Mouse (Mus musculus) stomach, postnatal 0 days (tissue): ENCODE measurements around the gene Gm13278. TPM values are rescaled to one million over a fixed set of nuclear protein-coding genes. Genes with fewer than 3 reads are reported as not detected.
"Not testable (repeated sequence)": the region's sequence is repeated elsewhere in the genome, so short reads cannot be mapped to it uniquely, and the experiment has no call there.

ENCODE experiments used
- ATAC-seq: fragments of 200-750 bp; cut with Nextera tagmentation; 2 replicates; pipeline ENCODE4 v1.8.0; 2017; ENCODE audit not compliant: low FRiP score, low TSS enrichment
- DNase-seq: peaks from one replicate; pipeline ENCODE4 v3.0.0-alpha.2; 2016; ENCODE audit warnings: low spot score
- H3K27ac ChIP-seq: fragments of 300-500 bp; sonication (generic); replicated peaks from 2 replicates; pipeline ENCODE4 v1.5.1; 2014; ENCODE audit warnings: mild to moderate bottlenecking, control low read depth
- H3K27me3 ChIP-seq: fragments of 300-500 bp; sonication (generic); 2 replicates; pipeline ENCODE4 v1.6.1; 2014; ENCODE audit warnings: low read length; ENCODE audit not compliant: control insufficient read depth, insufficient read depth
- H3K36me3 ChIP-seq: fragments of 300-500 bp; sonication (generic); 2 replicates; pipeline ENCODE4 v1.6.1; 2014; ENCODE audit warnings: low read length, mixed read lengths; ENCODE audit not compliant: control insufficient read depth, insufficient read depth
- H3K4me1 ChIP-seq: fragments of 300-500 bp; sonication (generic); replicated peaks from 2 replicates; pipeline ENCODE4 v1.6.1; 2014; ENCODE audit warnings: antibody characterized with exemption; ENCODE audit not compliant: control insufficient read depth, insufficient read depth
- H3K4me2 ChIP-seq: fragments of 300-500 bp; sonication (generic); replicated peaks from 2 replicates; pipeline ENCODE4 v1.6.1; 2014; ENCODE audit warnings: low read depth, mild to moderate bottlenecking, control low read depth, moderate library complexity
- H3K4me3 ChIP-seq: fragments of 300-500 bp; sonication (generic); 2 replicates; pipeline ENCODE4 v1.5.1; 2014; ENCODE audit warnings: low read depth, low read length, control low read depth
- H3K9ac ChIP-seq: fragments of 300-500 bp; sonication (generic); 2 replicates; pipeline ENCODE4 v1.6.1; 2014; ENCODE audit warnings: mild to moderate bottlenecking, low read length, control low read depth, mixed read lengths
- H3K9me3 ChIP-seq: fragments of 300-500 bp; sonication (generic); 2 replicates; pipeline ENCODE4 v1.6.1; 2016; ENCODE audit warnings: low read length; ENCODE audit not compliant: control insufficient read depth
- CTCF ChIP-seq: IDR thresholded peaks from 2 replicates; pipeline ENCODE4 v1.5.1; 2016; ENCODE audit warnings: antibody characterized with exemption, low read depth, mild to moderate bottlenecking, moderate library complexity
- EP300 ChIP-seq: optimal IDR thresholded peaks from 2 replicates; pipeline ENCODE3; 2016; ENCODE audit warnings: antibody characterized with exemption
- WGBS: fragments of 180-500 bp; shearing (Covaris S2); extraction: QIAGEN DNeasy Blood & Tissue Kit; methylation state at CpG from one replicate; pipeline ENCODE4 v1.1.7; 2014; 5-methylcytosine and 5-hydroxymethylcytosine counted together
- polyA plus RNA-seq: library from polyadenylated mRNA; unstranded; fragments of >200 nt; fragmentation: Nextera tagmentation; extraction: Ambion mirVana; gene quantifications from 2 replicates; pipeline ENCODE4 v1.2.1, GENCODE M21; 2015

The Gm13278 gene
- polyA plus RNA-seq, 1 experiment from 2014 or later, result not detected

- TF ChIP-seq CTCF, result peak; percentile 46
- not testable (repeated sequence) for H3K4me3 ChIP-seq, H3K4me2 ChIP-seq, H3K9me3 ChIP-seq, H3K27me3 ChIP-seq, H3K9ac ChIP-seq, DNase-seq, H3K36me3 ChIP-seq, H3K27ac ChIP-seq, ATAC-seq, H3K4me1 ChIP-seq
- WGBS, result 3% methylated on average over 6 of the region's 34 CpGs
Observed at GRCm38 (mm10) chr4:88805761-88806160, 14.4 kb downstream of the Gm13278 start.

GRCm38 (mm10) chr4:88815928-88816327 lies 24.6 kb downstream of the Gm13278 start, which contains the start of gene Ifna7:
Ifna7 (plus strand) TSS chr4:88816228.
- Histone ChIP-seq H3K4me3 (no peak within 1 kb of the TSS), H3K4me2 (no peak within 1 kb of the TSS), H3K9me3 (no peaks in the 10 kb centered on the region), H3K27ac (no peak within 1 kb of the TSS), H3K36me3 (no peaks in the 10 kb centered on the region), H3K4me1 (no peaks in the 10 kb centered on the region), H3K27me3 (no peaks in the 10 kb centered on the region), H3K9ac (no peak within 1 kb of the TSS)
- TF ChIP-seq EP300 (no peak), CTCF (no peak)
- WGBS, result 54% methylated on average over 3 of the region's 3 CpGs
- ATAC-seq (no peak), DNase-seq (no peak)

GRCm38 (mm10) chr4:88819659-88820058 lies 28.3 kb downstream of the Gm13278 start, which contains the start of gene Ifna11:
Ifna11 (plus strand) TSS chr4:88819959.
- DNase-seq (no peak), ATAC-seq (no peak)
- Histone ChIP-seq H3K9me3 (no peaks in the 10 kb centered on the region), H3K36me3 (no peaks in the 10 kb centered on the region), H3K27me3 (no peaks in the 10 kb centered on the region), H3K9ac (no peak within 1 kb of the TSS), H3K4me3 (no peak within 1 kb of the TSS), H3K4me1 (no peaks in the 10 kb centered on the region), H3K4me2 (no peak within 1 kb of the TSS), H3K27ac (no peak within 1 kb of the TSS)
- WGBS, result 100% methylated on average over 1 of the region's 1 CpGs
- no peak for TF ChIP-seq EP300
- no peak for TF ChIP-seq CTCF

GRCm38 (mm10) chr4:88822995-88823394 lies 31.6 kb downstream of the Gm13278 start:
- no peaks in the 10 kb centered on the region for H3K4me1 ChIP-seq
- H3K9ac ChIP-seq, result no peak overlapping the region
- H3K27ac ChIP-seq, result no peak overlapping the region
- H3K27me3 ChIP-seq, result no peaks in the 10 kb centered on the region
- TF ChIP-seq CTCF (peak; percentile 71), EP300 (no peak)
- ATAC-seq (no peak), DNase-seq (no peak)
- H3K36me3 ChIP-seq, result no peaks in the 10 kb centered on the region
- H3K4me3 ChIP-seq, result no peak overlapping the region
- H3K9me3 ChIP-seq, result no peaks in the 10 kb centered on the region
- H3K4me2 ChIP-seq, result no peak overlapping the region
- WGBS, result 21% methylated on average over 4 of the region's 4 CpGs

GRCm38 (mm10) chr4:88827116-88827515 lies 35.8 kb downstream of the Gm13278 start, which contains the start of gene Ifna6:
Ifna6 (plus strand) TSS chr4:88827416.
- not testable (repeated sequence) for H3K4me1 ChIP-seq, H3K27me3 ChIP-seq, H3K27ac ChIP-seq, H3K4me3 ChIP-seq, DNase-seq, H3K4me2 ChIP-seq, H3K36me3 ChIP-seq, H3K9me3 ChIP-seq, ATAC-seq, H3K9ac ChIP-seq

- Histone ChIP-seq H3K4me3 (no peak overlapping the region), H3K4me1 (no peaks in the 10 kb centered on the region), H3K36me3 (no peaks in the 10 kb centered on the region), H3K9me3 (no peaks in the 10 kb centered on the region), H3K4me2 (no peak overlapping the region), H3K27me3 (no peaks in the 10 kb centered on the region), H3K27ac (no peak overlapping the region), H3K9ac (no peak overlapping the region)
- DNase-seq (peak; percentile 31), ATAC-seq (no peak)
- 32% methylated on average over 4 of the region's 4 CpGs for WGBS
- TF ChIP-seq CTCF, result peak; percentile 66
- no peak for TF ChIP-seq EP300
Observed at GRCm38 (mm10) chr4:88830523-88830922, 39.2 kb downstream of the Gm13278 start.

GRCm38 (mm10) chr4:88835225-88835624 lies 43.9 kb downstream of the Gm13278 start, which contains the start of gene Ifna5:
Ifna5 (plus strand) TSS chr4:88835525.
- H3K4me1 ChIP-seq, H3K4me2 ChIP-seq, H3K27me3 ChIP-seq, H3K4me3 ChIP-seq, H3K9ac ChIP-seq, ATAC-seq, DNase-seq, H3K27ac ChIP-seq, H3K36me3 ChIP-seq, H3K9me3 ChIP-seq: not testable (repeated sequence)
- 64% methylated on average over 1 of the region's 1 CpGs for WGBS
